Mouse (Mus musculus) embryonic fibroblast, embryonic 13.5 days (primary cell): Measurements from ENCODE around the gene Otud3. TPM values are rescaled to one million over a fixed set of nuclear protein-coding genes. Genes with fewer than 3 reads are reported as not detected.

Experiments
- H3K27ac ChIP-seq: 2 replicates; pipeline ENCODE4 v1.5.1; 2012; ENCODE audit warnings: low read length, control low read depth, inconsistent platforms; ENCODE audit not compliant: insufficient read depth
- H3K4me1 ChIP-seq: 2 replicates; pipeline ENCODE4 v1.6.1; 2011; ENCODE audit warnings: low read length; ENCODE audit not compliant: control insufficient read depth, insufficient read depth
- H3K4me3 ChIP-seq: 2 replicates; pipeline ENCODE4 v1.5.1; 2011; ENCODE audit warnings: mild to moderate bottlenecking, control low read depth, low read length; ENCODE audit not compliant: insufficient read depth
- CTCF ChIP-seq: IDR thresholded peaks from 2 replicates; pipeline ENCODE4 v1.5.1; 2011; ENCODE audit warnings: mild to moderate bottlenecking, control low read depth, low read length, moderate library complexity, borderline replicate concordance; ENCODE audit not compliant: insufficient read depth
- POLR2A ChIP-seq: IDR thresholded peaks from 2 replicates; pipeline ENCODE4 v1.6.1; 2011; ENCODE audit warnings: low read depth, mild to moderate bottlenecking, control low read depth, low read length, moderate library complexity
- polyA plus RNA-seq: library from polyadenylated mRNA; stranded (reverse); fragments of >200 nt; gene quantifications from 2 replicates; pipeline ENCODE4 v1.2.4, GENCODE M21; 2011; ENCODE audit warnings: low read depth; ENCODE audit not compliant: missing spikeins, insufficient read length

Otud3 gene
- polyA plus RNA-seq, 1 experiment, result 9.2 TPM

- no peaks in the 10 kb centered on the region for H3K4me1 ChIP-seq
- no peak overlapping the region for H3K4me3 ChIP-seq
- no peak overlapping the region for H3K27ac ChIP-seq
- TF ChIP-seq POLR2A, result no peak
- TF ChIP-seq CTCF, result no peak; the same call in 1 of the 2 replicates
Observed at GRCm38 (mm10) chr4:138859245-138859644, 54.5 kb downstream of the Otud3 start.

GRCm38 (mm10) chr4:138858446-138858845, 55.3 kb downstream of the Otud3 start:
- Histone ChIP-seq H3K4me3 (no peak overlapping the region), H3K4me1 (no peaks in the 10 kb centered on the region), H3K27ac (no peak overlapping the region)
- TF ChIP-seq CTCF (no peak), POLR2A (no peak)

- H3K4me1 ChIP-seq, result no peaks in the 10 kb centered on the region
- no peak overlapping the region for H3K27ac ChIP-seq
- TF ChIP-seq CTCF (no peak), POLR2A (no peak)
- no peak overlapping the region for H3K4me3 ChIP-seq
Observed at GRCm38 (mm10) chr4:138857576-138857975, 56.2 kb downstream of the Otud3 start.

GRCm38 (mm10) chr4:138856491-138856890, 57.3 kb downstream of the Otud3 start:
- TF ChIP-seq POLR2A (no peak), CTCF (peak; percentile 78; the same call in 1 of the 2 replicates)
- H3K27ac ChIP-seq, result no peak overlapping the region
- H3K4me1 ChIP-seq, result no peaks in the 10 kb centered on the region
- H3K4me3 ChIP-seq, result no peak overlapping the region

- H3K4me1 ChIP-seq, result no peaks in the 10 kb centered on the region
- H3K4me3 ChIP-seq, result no peak overlapping the region
- TF ChIP-seq POLR2A (no peak), CTCF (no peak)
Observed at GRCm38 (mm10) chr4:138855092-138855632, 58.6 kb downstream of the Otud3 start.

GRCm38 (mm10) chr4:138852961-138853360, 60.8 kb downstream of the Otud3 start:
- no peak for TF ChIP-seq POLR2A
- TF ChIP-seq CTCF, result no peak
- Histone ChIP-seq H3K4me1 (no peaks in the 10 kb centered on the region), H3K4me3 (no peak overlapping the region), H3K27ac (no peak overlapping the region)

More at GRCm38 (mm10) chr4:138855092-138855632, 58.6 kb downstream of the Otud3 start:
- H3K27ac ChIP-seq, result no peak overlapping the region

- Histone ChIP-seq H3K4me3 (no peak overlapping the region), H3K27ac (no peak overlapping the region)
- TF ChIP-seq CTCF, result peak; percentile 97
- no peak for TF ChIP-seq POLR2A
Observed at GRCm38 (mm10) chr4:138851463-138851862, 62.3 kb downstream of the Otud3 start.

More at GRCm38 (mm10) chr4:138851463-138851862, 62.3 kb downstream of the Otud3 start:
- H3K4me1 ChIP-seq, result no peaks in the 10 kb centered on the region

Other genes starting within 250 kb of the Otud3 start
- not detected in 2 replicates for gene Pla2g2c, start 189.2 kb downstream of the Otud3 start, polyA plus RNA-seq
- gene Ubxn10, start 176.8 kb downstream of the Otud3 start, polyA plus RNA-seq, result not detected in 2 replicates
- gene Pla2g2f, start 156.3 kb downstream of the Otud3 start, polyA plus RNA-seq, result not detected in 2 replicates
- gene Pla2g2d, start 138.2 kb downstream of the Otud3 start, polyA plus RNA-seq, result not detected in 2 replicates
- not detected in 2 replicates for gene Pla2g5, start 50.5 kb downstream of the Otud3 start, polyA plus RNA-seq
- gene Gm13030, start 40.0 kb downstream of the Otud3 start, polyA plus RNA-seq, result not detected in 2 replicates
- 0.61 TPM in 1 of 2 replicates, not detected in the other for gene Pla2g2e, start 36.0 kb downstream of the Otud3 start, polyA plus RNA-seq
- not detected in 2 replicates for gene Rnf186, start 53.2 kb upstream of the Otud3 start, polyA plus RNA-seq
- 8.5 and 14.3 TPM in 2 replicates for gene Tmco4, start 58.9 kb upstream of the Otud3 start, polyA plus RNA-seq
- gene Htr6, start 161.6 kb upstream of the Otud3 start, polyA plus RNA-seq, result not detected in 2 replicates
- 51.8 and 64.3 TPM in 2 replicates for gene Nbl1, start 179.0 kb upstream of the Otud3 start, polyA plus RNA-seq
- 178 and 193 TPM in 2 replicates for gene Minos1, start 217.2 kb upstream of the Otud3 start, polyA plus RNA-seq